Mouse (Mus musculus): ENCODE measurements around the gene Lce1i.
"Not testable (repeated sequence)": the region's sequence is repeated elsewhere in the genome, so short reads cannot be mapped to it uniquely, and the experiment has no call there.

Gene Lce1i

GRCm38 (mm10) chr3:92778799-92779198 is at the start of gene Lce1i:
Lce1i (minus strand) TSS chr3:92778899.
- no peak for DNase-seq (ENCODE audit: low spot score in 2 of 2)

DNA sequence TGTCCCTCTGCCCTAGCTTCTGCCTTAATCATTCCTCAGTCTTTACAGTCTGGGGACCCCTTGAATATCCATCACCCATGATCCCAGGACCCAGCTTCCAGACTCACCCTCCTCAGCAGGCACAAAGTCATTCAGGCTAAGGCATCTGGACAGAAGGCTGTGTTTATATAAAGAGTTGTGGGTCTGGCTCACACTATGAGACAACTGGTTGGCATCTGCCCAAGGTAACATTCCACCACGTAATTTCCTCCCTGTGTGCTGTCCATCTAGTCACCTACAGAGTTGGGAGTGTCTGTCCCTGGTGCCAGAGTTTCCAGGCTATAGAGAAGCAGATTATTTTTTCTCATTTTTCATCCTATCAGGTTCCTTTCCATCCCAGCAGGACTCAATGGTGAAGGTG is 48.4 kb upstream of the Lce1i start, which contains the start of gene Kprp:
TSS of gene Kprp (minus strand) at position 140 of the 400 bp plus-strand sequence.
- no peak for DNase-seq (ENCODE audit: low spot score in 2 of 2)

DNA sequence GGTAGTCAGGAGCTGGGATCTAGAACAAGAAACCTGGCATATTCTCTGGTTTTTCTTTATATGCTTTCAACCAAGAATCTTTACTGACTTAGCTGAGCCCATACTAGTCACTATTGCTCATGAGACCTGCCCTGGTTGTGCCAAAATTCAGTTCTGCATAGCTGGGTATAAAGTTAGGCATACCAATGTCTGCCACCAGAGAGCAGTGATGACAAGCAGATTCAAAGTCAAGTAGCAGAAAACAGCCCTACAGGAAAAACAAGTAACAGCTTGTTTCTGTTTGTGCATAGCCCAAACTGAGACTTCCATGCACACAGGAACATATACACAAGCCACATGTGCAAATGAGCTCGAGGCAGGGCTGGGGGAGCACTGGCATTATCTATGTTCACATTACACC is 47.1 kb upstream of the Lce1i start:
- DNase-seq (ENCODE audit: low spot score in 2 of 2): no peak

- DNase-seq (ENCODE audit: low spot score in 2 of 2): not testable (repeated sequence)
Measured at GRCm38 (mm10) chr3:92816036-92816435, 37.3 kb upstream of the Lce1i start.

DNA sequence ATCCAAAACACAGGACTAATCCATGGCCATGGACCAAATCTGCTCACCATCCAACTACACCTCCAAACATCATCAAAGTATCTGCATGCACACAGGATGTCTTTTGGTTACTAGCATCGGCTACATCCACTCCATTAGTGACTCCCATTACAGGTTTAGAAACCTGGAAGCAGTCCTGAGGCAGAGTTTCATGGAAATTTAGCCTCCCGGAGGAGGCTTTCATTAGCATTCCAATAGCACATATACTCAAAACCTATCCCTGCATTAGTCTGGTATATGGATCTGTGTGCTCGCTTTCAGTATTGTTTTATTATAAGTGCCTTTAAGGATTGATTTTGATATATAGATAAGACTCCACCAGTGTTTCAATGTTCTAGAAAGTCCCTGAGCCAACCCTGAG is 36.9 kb upstream of the Lce1i start:
- DNase-seq (ENCODE audit: low spot score in 2 of 2): no peak

GRCm38 (mm10) chr3:92807791-92808190 is 29.1 kb upstream of the Lce1i start, which contains the start of gene Lce1k:
Lce1k (minus strand) TSS chr3:92807891.
- no peak for DNase-seq (ENCODE audit: low spot score in 2 of 2)

DNA sequence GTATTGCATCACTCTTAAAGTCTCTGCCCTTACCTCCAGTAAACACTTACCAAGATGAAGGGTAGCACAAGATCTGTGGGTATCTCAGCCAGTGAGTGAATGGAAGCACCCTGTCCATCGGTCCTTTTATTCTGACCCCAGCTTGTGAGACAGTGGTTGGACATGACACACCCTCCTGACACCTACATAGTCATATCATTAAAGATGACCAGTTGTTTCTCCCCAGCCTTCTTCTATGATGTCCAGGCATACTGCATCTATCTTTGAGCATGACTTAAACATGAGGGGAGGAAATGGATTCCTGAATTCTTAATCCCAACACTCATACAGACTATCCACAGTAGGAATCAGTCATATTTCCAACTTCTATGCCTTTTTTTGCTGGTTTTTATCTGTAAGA is 11.7 kb upstream of the Lce1i start, which contains the start of gene Lce1j:
TSS of gene Lce1j (minus strand) at position 101 of the 400 bp plus-strand sequence.
- DNase-seq (ENCODE audit: low spot score in 2 of 2): no peak

GRCm38 (mm10) chr3:92771573-92771972 is 7.1 kb downstream of the Lce1i start:
- no peak for DNase-seq (ENCODE audit: low spot score in 2 of 2)

GRCm38 (mm10) chr3:92764965-92765364 is 13.7 kb downstream of the Lce1i start, which contains the start of gene Lce1h:
Lce1h (minus strand) TSS chr3:92765065.
- no peak for DNase-seq (ENCODE audit: low spot score in 2 of 2)

GRCm38 (mm10) chr3:92753197-92753596 is 25.5 kb downstream of the Lce1i start:
- DNase-seq (ENCODE audit: low spot score in 2 of 2): no peak

GRCm38 (mm10) chr3:92752238-92752637 is 26.5 kb downstream of the Lce1i start, which contains the start of gene Lce1g:
Lce1g (minus strand) TSS chr3:92752338.
- no peak for DNase-seq (ENCODE audit: low spot score in 2 of 2)

- no peak for DNase-seq (ENCODE audit: low spot score in 2 of 2)
Measured at GRCm38 (mm10) chr3:92738996-92739395, 39.7 kb downstream of the Lce1i start, which contains the start of gene Gm38119. Gm38119 (minus strand) TSS chr3:92739096.
